Mouse (Mus musculus) heart, postnatal 14 days (tissue): ENCODE measurements around the gene Bnc1. TPM values are rescaled to one million over a fixed set of nuclear protein-coding genes. Genes with fewer than 3 reads are reported as not detected.

Experiments
- DNase-seq, 2 experiments: peaks; one replicate each; pipeline ENCODE4 v3.0.0; 2021 to 2022
- intact Hi-C: fragments of 180-260 bp; cut with DNase I; formaldehyde crosslinking; loops from one replicate; pipeline ENCODE4 v1.15.1; 2025
- long read RNA-seq, 2 experiments: library from polyadenylated mRNA; stranded (forward); transcript quantifications; one replicate each; pipeline ENCODE4 v2.0.0; 2021
- total RNA-seq, 2 experiments: library from RNA; stranded (reverse); gene quantifications; 2 replicates each; pipeline ENCODE4 v1.2.3; 2021

The Bnc1 gene
- 1 to 10 TPM; 1.6 to 2.2 TPM for total RNA-seq
- long read RNA-seq, experiment 1: 0 reads
- long read RNA-seq, experiment 2: 0 reads

DNA sequence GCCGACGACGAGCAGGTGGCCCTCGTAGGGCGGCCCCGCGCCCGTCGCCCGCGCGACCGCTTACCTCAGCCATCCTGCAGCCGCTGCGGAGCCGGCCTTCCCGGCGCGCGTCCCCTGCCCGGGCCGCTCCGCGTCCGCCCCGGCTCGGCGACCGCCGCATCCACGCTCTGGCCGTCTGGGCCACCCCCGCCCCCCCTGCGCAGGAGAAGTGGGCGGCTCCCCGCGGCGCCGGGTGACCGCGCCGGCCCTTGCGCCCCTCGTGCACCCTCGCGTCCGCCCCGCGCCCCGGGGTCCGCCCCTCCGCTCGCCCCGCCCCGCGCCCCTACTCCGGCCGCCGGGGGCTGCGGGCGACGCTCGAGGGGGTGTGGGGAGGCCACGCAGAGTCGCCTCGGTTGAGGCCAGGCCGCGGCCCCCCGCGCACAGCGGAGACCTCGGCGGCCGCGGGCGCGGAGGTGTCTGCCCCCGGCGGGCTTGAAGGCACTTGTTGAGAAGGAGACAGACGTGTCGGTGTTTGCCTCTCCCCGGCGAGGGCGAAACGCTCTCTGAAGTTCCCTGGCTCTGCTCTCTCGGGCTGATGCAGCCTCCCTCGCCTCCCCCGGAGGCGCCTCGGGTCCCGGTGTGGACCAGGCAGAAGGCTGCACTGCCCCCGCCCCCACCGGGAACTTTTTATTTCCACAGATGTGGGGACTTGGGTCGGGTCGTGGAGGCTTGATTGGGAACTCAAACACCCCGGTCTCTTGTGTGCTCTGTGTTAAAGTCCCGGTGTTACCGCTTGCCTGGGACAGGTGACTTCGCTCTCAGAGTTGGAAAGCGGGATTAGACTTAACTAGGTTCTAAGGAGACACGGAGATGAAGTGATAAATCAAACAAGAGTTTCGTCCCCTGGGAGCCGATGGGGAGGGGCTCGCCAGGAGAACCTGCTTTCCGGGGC is at the start of gene Bnc1:
Gene Bnc1 (minus strand): TSS at position 162 of the 931 bp plus-strand sequence.
- intact Hi-C loops: no loop called here
- DNase-seq: peak; percentile 21 to 23

- no peak for DNase-seq
- intact Hi-C loops: no loop called here
Measured at GRCm38 (mm10) chr7:82033347-82033746, 41.3 kb upstream of the Bnc1 start.

DNA sequence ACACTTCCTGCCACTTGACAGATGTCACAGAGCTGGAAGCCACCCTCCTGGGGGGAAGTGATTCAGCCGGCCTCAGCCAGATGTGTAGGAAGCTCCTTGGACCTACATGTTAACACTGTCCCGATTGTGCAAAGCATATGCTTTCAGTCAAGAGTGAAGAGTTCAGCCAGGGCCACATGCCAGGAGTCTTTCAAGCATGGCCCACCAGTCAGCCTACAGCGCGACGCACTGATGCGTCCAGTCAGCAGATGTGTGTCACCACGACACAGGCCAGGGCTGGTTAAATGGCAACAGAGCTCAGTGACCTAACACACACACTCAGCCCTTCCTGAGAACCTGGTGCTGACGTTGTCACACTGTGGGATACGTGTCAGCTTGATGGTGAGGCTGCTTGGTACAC is 37.6 kb upstream of the Bnc1 start:
- intact Hi-C loops: no loop called here

DNA sequence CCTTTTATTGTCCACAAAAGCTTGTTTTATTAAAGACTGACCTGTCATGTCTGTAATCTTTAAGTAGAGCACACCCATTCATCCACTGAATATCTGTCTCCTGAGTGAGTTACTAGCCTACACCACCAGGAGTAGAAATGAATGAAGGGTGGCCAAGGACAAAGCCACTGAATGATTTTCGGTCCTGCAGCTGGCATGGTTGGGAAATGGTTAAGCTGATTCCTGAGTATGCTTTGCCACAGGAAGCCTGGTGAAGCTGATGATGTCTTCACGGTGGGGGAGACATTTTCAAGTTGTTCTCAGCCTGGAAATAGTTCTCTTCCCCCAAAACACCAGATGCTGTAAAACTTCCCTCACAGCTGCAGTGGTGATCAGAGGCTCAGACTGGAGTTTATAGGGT is 33.7 kb upstream of the Bnc1 start:
- intact Hi-C loops: no loop called here

More for the DNA sequence above, 37.6 kb upstream of the Bnc1 start:
- no peak for DNase-seq

GRCm38 (mm10) chr7:82023676-82024075 is 31.6 kb upstream of the Bnc1 start:
- intact Hi-C loops: no loop called here
- DNase-seq: no peak

More for the DNA sequence above, 33.7 kb upstream of the Bnc1 start:
- DNase-seq: no peak

GRCm38 (mm10) chr7:82022404-82022803 is 30.3 kb upstream of the Bnc1 start:
- intact Hi-C loops: no loop called here
- DNase-seq: no peak

GRCm38 (mm10) chr7:82018031-82018430 is 25.9 kb upstream of the Bnc1 start:
- intact Hi-C loops: no loop called here
- no peak for DNase-seq

- no peak for DNase-seq
- intact Hi-C loops: no loop called here
Measured at GRCm38 (mm10) chr7:82016751-82017710, 24.9 kb upstream of the Bnc1 start.

GRCm38 (mm10) chr7:82012472-82012871 is 20.4 kb upstream of the Bnc1 start:
- intact Hi-C loops: no loop called here

GRCm38 (mm10) chr7:82011534-82012401 is 19.7 kb upstream of the Bnc1 start:
- DNase-seq: no peak
- intact Hi-C loops: no loop called here

More at GRCm38 (mm10) chr7:82012472-82012871, 20.4 kb upstream of the Bnc1 start:
- no peak for DNase-seq

DNA sequence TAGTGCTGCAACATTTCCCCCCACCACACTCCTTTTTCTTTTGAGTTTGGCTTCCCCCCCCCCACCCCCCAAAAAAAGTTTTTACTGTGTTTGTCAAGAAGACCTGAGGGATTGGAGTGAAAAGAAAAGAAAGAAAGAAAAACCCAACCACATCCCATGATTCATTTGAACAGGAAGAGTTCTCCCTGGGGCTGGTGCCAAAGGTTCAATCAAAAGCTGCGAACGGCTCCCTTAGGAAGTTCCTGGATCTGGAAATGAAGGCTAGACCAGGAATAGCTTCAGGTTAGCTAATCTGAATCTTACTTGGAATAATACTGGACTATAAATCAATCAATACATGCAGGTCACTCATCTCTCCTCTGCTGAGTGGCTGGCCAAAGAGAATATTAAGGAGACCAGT is 15.1 kb upstream of the Bnc1 start:
- intact Hi-C loops: no loop called here

GRCm38 (mm10) chr7:82004228-82004627 is 12.1 kb upstream of the Bnc1 start:
- no peak for DNase-seq
- intact Hi-C loops: no loop called here

More for the DNA sequence above, 15.1 kb upstream of the Bnc1 start:
- DNase-seq: no peak

- intact Hi-C loops: no loop called here
- DNase-seq: no peak
Measured at GRCm38 (mm10) chr7:81999816-82000215, 7.7 kb upstream of the Bnc1 start.

DNA sequence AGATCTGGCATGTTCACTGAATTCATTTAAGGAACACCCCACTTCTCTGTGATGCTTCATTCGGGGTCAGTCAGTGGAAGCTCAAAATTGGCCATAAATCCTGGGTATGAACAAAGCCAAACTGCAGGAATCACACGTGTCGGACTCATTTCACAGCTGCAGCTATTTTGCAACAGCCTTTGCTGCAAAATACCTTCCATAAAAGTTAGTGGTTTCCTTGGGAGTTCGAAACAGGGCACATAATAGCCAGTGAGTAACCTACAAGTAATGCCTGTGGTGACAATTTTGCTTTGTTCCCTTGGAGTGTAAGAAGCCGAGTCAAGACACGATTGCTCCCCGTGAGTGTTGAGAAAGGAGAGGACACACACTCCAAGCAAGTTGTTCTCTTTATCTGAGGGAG is 7.3 kb upstream of the Bnc1 start:
- intact Hi-C loops: no loop called here

GRCm38 (mm10) chr7:81995975-81996374 is 3.9 kb upstream of the Bnc1 start:
- intact Hi-C loops: no loop called here
- DNase-seq: no peak

More for the DNA sequence above, 7.3 kb upstream of the Bnc1 start:
- no peak for DNase-seq

- intact Hi-C loops: no loop called here
Measured at GRCm38 (mm10) chr7:81995126-81995525, 3.0 kb upstream of the Bnc1 start.

DNA sequence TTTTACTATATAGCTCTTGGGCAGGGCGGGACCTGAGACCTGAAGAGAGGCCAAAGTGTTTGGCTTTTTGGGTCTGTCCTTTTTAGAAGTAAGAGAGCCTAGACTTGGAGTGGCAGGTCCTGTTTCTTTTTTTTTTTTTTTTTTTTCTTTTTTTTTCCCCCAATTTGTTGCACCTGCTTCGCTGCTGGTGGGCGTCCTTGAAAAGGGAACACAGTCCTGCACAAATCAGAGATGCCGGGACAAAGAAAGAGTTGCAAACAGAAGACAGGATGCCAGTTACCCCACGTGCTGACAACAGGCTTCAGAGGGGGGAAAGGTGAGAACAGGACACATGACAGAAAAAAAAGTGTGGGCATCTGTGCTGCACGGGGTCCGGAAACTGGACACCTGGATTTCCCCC is 1.0 kb upstream of the Bnc1 start:
- intact Hi-C loops: no loop called here
- no peak for DNase-seq

More at GRCm38 (mm10) chr7:81995126-81995525, 3.0 kb upstream of the Bnc1 start:
- no peak for DNase-seq

GRCm38 (mm10) chr7:81991611-81992061 is 456 bp downstream of the Bnc1 start:
- no peak for DNase-seq
- intact Hi-C loops: no loop called here

GRCm38 (mm10) chr7:81991116-81991515 is 976 bp downstream of the Bnc1 start:
- intact Hi-C loops: no loop called here
- no peak for DNase-seq

- no peak for DNase-seq
- intact Hi-C loops: no loop called here
Measured at GRCm38 (mm10) chr7:81983651-81984050, 8.4 kb downstream of the Bnc1 start.
